8 mouse cellular contexts compared by ENCODE assay signal in the genomic region with DNA sequence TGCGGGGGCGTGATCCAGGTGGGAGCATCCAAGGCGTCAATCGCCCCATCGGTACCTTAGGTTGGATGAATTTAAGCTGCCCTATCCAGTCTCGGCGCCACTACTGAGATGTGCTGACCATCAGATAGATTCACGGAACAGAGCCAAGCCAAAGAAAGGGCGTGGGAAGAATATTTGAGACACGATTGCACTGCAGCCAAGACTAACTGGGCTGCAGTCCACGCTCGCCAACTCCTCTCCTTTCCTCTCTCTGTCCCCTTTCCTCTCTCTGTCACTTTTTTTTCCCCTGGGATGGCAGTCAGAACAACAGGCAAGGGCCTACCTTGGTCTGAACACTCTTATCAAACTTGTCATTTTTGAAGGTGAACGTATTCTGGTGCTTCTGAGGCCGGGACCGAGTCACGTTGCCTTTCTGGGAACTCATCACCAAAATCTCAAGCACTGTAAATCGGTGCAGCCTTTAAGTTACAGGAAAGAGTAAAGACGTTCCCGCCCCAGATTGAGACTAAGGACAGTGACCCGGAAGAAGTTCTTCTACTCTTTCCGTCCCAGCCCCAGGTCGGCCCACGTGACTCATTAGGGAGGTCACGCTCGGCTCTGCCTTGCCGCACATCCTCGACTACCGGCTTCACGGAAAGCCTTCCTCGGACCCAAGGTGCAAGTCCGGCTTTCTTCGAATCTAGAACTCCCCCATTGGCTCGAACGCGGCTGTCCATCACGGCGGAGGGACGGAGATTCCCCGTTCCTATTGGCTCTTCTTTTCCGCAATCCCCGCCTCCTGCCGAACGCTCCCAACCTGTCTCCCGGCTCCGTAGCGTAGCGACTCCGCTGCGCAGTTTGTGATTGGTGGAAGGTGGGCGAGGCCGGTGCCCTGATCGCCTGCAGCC. TPM values are rescaled to one million over a fixed set of nuclear protein-coding genes. Genes with fewer than 3 reads are reported as not detected.
DNase-seq lines count a peak whose midpoint lies in the region; ATAC-seq and TF ChIP-seq lines count a peak whose summit lies in the region.

A gene (minus strand): TSS at position 692 of the 887 bp plus-strand sequence.

- H3K9me3 ChIP-seq in MEL (replicated peaks; ENCODE audit: insufficient read depth, low read length): no peaks in the 10 kb centered on the region
- no peaks in the 10 kb centered on the region for H3K9me3 ChIP-seq in forebrain, postnatal 0 days (ENCODE audit: low read length)
- no peaks in the 10 kb centered on the region for H3K9me3 ChIP-seq in lung, embryonic 15.5 days

- H3K27ac ChIP-seq in MEL (ENCODE audit: control insufficient read depth, low read depth, low read length): peak within 1 kb of the TSS; percentile 84
- H3K27ac ChIP-seq in cerebellum, adult 2 months (ENCODE audit: insufficient read depth, low read length): peak within 1 kb of the TSS; percentile 96
- H3K27ac ChIP-seq in forebrain, postnatal 0 days (ENCODE audit: low read depth, low read length): peak within 1 kb of the TSS; percentile 96
- peak within 1 kb of the TSS; percentile 98 for H3K27ac ChIP-seq in lung, embryonic 15.5 days

- peaks cover 50% of the 10 kb centered on the region for H3K79me2 ChIP-seq in MEL (ENCODE audit: control insufficient read depth, insufficient read depth, low read length, poor library complexity)

- H3K4me3 ChIP-seq in MEL (ENCODE audit: control insufficient read depth in 1 of 2, insufficient read depth in 1 of 2, low read depth in 2 of 2, low read length in 2 of 2): peak within 1 kb of the TSS; percentile 92 to 98
- peak within 1 kb of the TSS; percentile 79 for H3K4me3 ChIP-seq in cerebellum, adult 2 months (replicated peaks; ENCODE audit: insufficient read depth, low read depth, low read length)
- H3K4me3 ChIP-seq in forebrain, postnatal 0 days (ENCODE audit: low read depth, low read length): peak within 1 kb of the TSS; percentile 96
- H3K4me3 ChIP-seq in lung, embryonic 15.5 days: peak within 1 kb of the TSS; percentile 70

- TF ChIP-seq CTCF in MEL (IDR thresholded peaks at IDR 0.05 in 2 of 3, conservative IDR thresholded peaks at IDR 0.05 in 1 of 3; ENCODE audit: control insufficient read depth in 1 of 3, insufficient read depth in 1 of 3, low read depth in 2 of 3, low read length in 3 of 3, poor library complexity in 1 of 3, severe bottlenecking in 1 of 3): no peak
- TF ChIP-seq CTCF in cerebellum, adult 2 months (IDR thresholded peaks at IDR 0.05; ENCODE audit: borderline replicate concordance, insufficient read depth, low read depth, low read length): no peak
- TF ChIP-seq CTCF in forebrain, postnatal 0 days (IDR thresholded peaks at IDR 0.05; ENCODE audit: low read depth): no peak

- WGBS in cerebellum, adult 2 months: 5% methylated on average over 52 of the region's 52 CpGs
- WGBS in forebrain, postnatal 0 days: 6% methylated on average over 52 of the region's 52 CpGs
- 5% methylated on average over 52 of the region's 52 CpGs for WGBS in lung, embryonic 15.5 days

- no peak for TF ChIP-seq EP300 in MEL (IDR thresholded peaks at IDR 0.05; ENCODE audit: low read depth in 1 of 2, low read length in 2 of 2)

- no peaks in the 10 kb centered on the region for H3K27me3 ChIP-seq in MEL (ENCODE audit: control insufficient read depth in 1 of 2, insufficient read depth in 2 of 2, low read length in 2 of 2)
- no peaks in the 10 kb centered on the region for H3K27me3 ChIP-seq in cerebellum, adult 2 months (ENCODE audit: control insufficient read depth, insufficient read depth, low read length)
- no peaks in the 10 kb centered on the region for H3K27me3 ChIP-seq in forebrain, postnatal 0 days (ENCODE audit: insufficient read depth, low read length)
- no peaks in the 10 kb centered on the region for H3K27me3 ChIP-seq in lung, embryonic 15.5 days

- H3K4me1 ChIP-seq in MEL (ENCODE audit: control insufficient read depth in 1 of 2, insufficient read depth in 2 of 2, low read length in 2 of 2): peaks cover 5 to 12% of the 10 kb centered on the region in 2 experiments; a peak in 3 of 4 replicates
- H3K4me1 ChIP-seq in cerebellum, adult 2 months (ENCODE audit: control insufficient read depth, insufficient read depth, low read length): peaks cover 4% of the 10 kb centered on the region
- peaks cover 21% of the 10 kb centered on the region; the same call in 1 of the 2 replicates for H3K4me1 ChIP-seq in forebrain, postnatal 0 days (ENCODE audit: insufficient read depth)
- H3K4me1 ChIP-seq in lung, embryonic 15.5 days: peaks cover 24% of the 10 kb centered on the region

- H3K4me2 ChIP-seq in forebrain, postnatal 0 days (ENCODE audit: low read depth): peak within 1 kb of the TSS; percentile 91
- peak within 1 kb of the TSS; percentile 66 for H3K4me2 ChIP-seq in lung, embryonic 15.5 days

- peak; percentile 51 to 66; a peak in 3 of 4 replicates for TF ChIP-seq POLR2A in MEL (IDR thresholded peaks at IDR 0.05; ENCODE audit: control insufficient read depth in 1 of 2, insufficient read depth in 1 of 2, low read depth in 1 of 2, low read length in 2 of 2, poor library complexity in 1 of 2)
- peak; percentile 69; the same call in 1 of the 2 replicates for TF ChIP-seq POLR2A in cerebellum, adult 2 months (IDR thresholded peaks at IDR 0.05; ENCODE audit: borderline replicate concordance, insufficient read depth, low read length)

- ATAC-seq in forebrain, postnatal 0 days: peak; percentile 98
- peak; percentile 99 for ATAC-seq in lung, embryonic 15.5 days (ENCODE audit: borderline replicate concordance, extremely low read depth, low FRiP score, low TSS enrichment)

- no peak for TF ChIP-seq RAD21 in MEL (IDR thresholded peaks at IDR 0.05; ENCODE audit: low read depth, low read length)

- DNase-seq in MEL (ENCODE audit: low read depth, low spot score): peak; percentile 98
- DNase-seq in cerebellum, adult 2 months: peak; percentile 99
- peak; percentile 97 for DNase-seq in forebrain, postnatal 0 days
- peak; percentile 97 for DNase-seq in heart, postnatal 4 days
- peak; percentile 96 for DNase-seq in layer of hippocampus, adult 8-10 months (ENCODE audit: low spot score in 2 of 2)
- DNase-seq in ovary, adult 18-20 months (ENCODE audit: low spot score): peak; percentile 97
- peak; percentile 95 for DNase-seq in thymus, postnatal 0 days (ENCODE audit: low spot score)

- peak within 1 kb of the TSS; percentile 92 for H3K9ac ChIP-seq in MEL (ENCODE audit: control insufficient read depth, low read depth, low read length, poor library complexity, severe bottlenecking)
- peak within 1 kb of the TSS; percentile 84 for H3K9ac ChIP-seq in forebrain, postnatal 0 days
- peak within 1 kb of the TSS; percentile 79 for H3K9ac ChIP-seq in lung, embryonic 15.5 days

- peaks cover 0 to 30% of the 10 kb centered on the region in 2 experiments; a peak in 2 of 4 replicates for H3K36me3 ChIP-seq in MEL (ENCODE audit: control insufficient read depth in 1 of 2, insufficient read depth in 2 of 2, low read length in 2 of 2)
- no peaks in the 10 kb centered on the region for H3K36me3 ChIP-seq in forebrain, postnatal 0 days (ENCODE audit: insufficient read depth)
- no peaks in the 10 kb centered on the region for H3K36me3 ChIP-seq in lung, embryonic 15.5 days

TF ChIP-seq in MEL, 35 proteins besides CTCF, POLR2A, EP300 and RAD21 (continues in another document):
- TF ChIP-seq GABPA (IDR thresholded peaks at IDR 0.05; ENCODE audit: low read depth, low read length) (no peak), ZC3H11A (IDR thresholded peaks at IDR 0.05; ENCODE audit: low read depth, low read length) (no peak), E2F4 (IDR thresholded peaks at IDR 0.05; ENCODE audit: borderline replicate concordance, low read depth, low read length) (peak; percentile 88), ZKSCAN1 (IDR thresholded peaks at IDR 0.05; ENCODE audit: low read depth, low read length) (no peak), SMC3 (IDR thresholded peaks at IDR 0.05; ENCODE audit: low read depth, low read length) (no peak), KAT2A (conservative IDR thresholded peaks at IDR 0.05; ENCODE audit: low read depth, low read length) (no peak; the same call in 1 of the 2 replicates), USF2 (IDR thresholded peaks at IDR 0.05; ENCODE audit: borderline replicate concordance in 1 of 2, insufficient read depth in 1 of 2, low read depth in 1 of 2, low read length in 2 of 2) (peak; percentile 74 to 92), HCFC1 (IDR thresholded peaks at IDR 0.05; ENCODE audit: low read depth, low read length) (peak; percentile 87), MAZ (IDR thresholded peaks at IDR 0.05; ENCODE audit: low read depth, low read length) (0 out of 2 replicates have a peak, but pooled peaks have one; percentile 34), ELF1 (IDR thresholded peaks at IDR 0.05; ENCODE audit: low read depth, low read length) (0 out of 2 replicates have a peak, but pooled peaks have one; percentile 59), MYB (IDR thresholded peaks at IDR 0.05; ENCODE audit: low read depth, low read length) (no peak), BHLHE40 (IDR thresholded peaks at IDR 0.05; ENCODE audit: borderline replicate concordance, low read depth, low read length) (peak; percentile 39; the same call in 1 of the 2 replicates), JUND (IDR thresholded peaks at IDR 0.05; ENCODE audit: low read depth, low read length) (no peak), MEF2A (IDR thresholded peaks at IDR 0.05; ENCODE audit: extremely low read depth, insufficient replicate concordance, low read depth, low read length, poor library complexity, severe bottlenecking) (no peak), RCOR1 (IDR thresholded peaks at IDR 0.05; ENCODE audit: low read depth, low read length) (peak; percentile 94), UBTF (IDR thresholded peaks at IDR 0.05; ENCODE audit: borderline replicate concordance, insufficient read depth, low read depth, low read length) (no peak), MYC (IDR thresholded peaks at IDR 0.05; ENCODE audit: low read depth, low read length) (peak; percentile 87), ZNF384 (IDR thresholded peaks at IDR 0.05; ENCODE audit: low read depth, low read length) (no peak), MAFK (IDR thresholded peaks at IDR 0.05; ENCODE audit: borderline replicate concordance, low read depth, low read length) (no peak), TAL1 (IDR thresholded peaks at IDR 0.05; ENCODE audit: low read length) (no peak)

RNA-seq across cellular contexts. Expression of the gene that starts here (rescaled TPM):
- 17.2 and 18.6 TPM in 2 replicates for total RNA-seq in MEL (2012; rRNA removed)
- 10 to 100 TPM in 1 of 2 experiments, not detected in 1; 20.0 TPM for polyA plus RNA-seq in MEL (2012; ENCODE audit: insufficient read depth in 1 of 2, insufficient read length in 2 of 2, low read depth in 1 of 2, low replicate concordance in 2 of 2, missing spikeins in 1 of 2)
- polyA plus RNA-seq in cerebellum, adult 2 months (2012; rRNA removed): 31.2 and 33.0 TPM in 2 replicates
- total RNA-seq in forebrain, postnatal 0 days (2014; rRNA removed): 36.5 and 45.8 TPM in 2 replicates
- polyA plus RNA-seq in forebrain, postnatal 0 days (2015; fragmentation: Nextera tagmentation; extraction: Ambion mirVana): 55.5 and 56.9 TPM in 2 replicates
- 10 to 100 TPM; 22.4 to 23.6 TPM for total RNA-seq in heart, postnatal 4 days (2021)
- total RNA-seq in layer of hippocampus, adult 8-10 months (2022): 10 to 100 TPM; 25.4 to 35.3 (median 27.7) TPM
- 66.7 and 70.2 TPM in 2 replicates for polyA plus RNA-seq in lung, embryonic 15.5 days (2015; fragmentation: Nextera tagmentation; extraction: Ambion mirVana)
- polyA plus RNA-seq in thymus, postnatal 0 days (2015; fragmentation: Nextera tagmentation; extraction: Ambion mirVana): 51.5 and 53.3 TPM in 2 replicates

Comparison
In these comparisons a context has a peak if more than half of its experiments do, and no peak if none do; other contexts are left out.
1. Peak in every context shown above with its lines: DNase-seq, ATAC-seq, H3K4me3 ChIP-seq and H3K27ac ChIP-seq.